Mouse (Mus musculus): ENCODE measurements around the gene Slc9a1. TPM values are rescaled to one million over a fixed set of nuclear protein-coding genes. Genes with fewer than 3 reads are reported as not detected.

Slc9a1 gene
- polyA plus RNA-seq, 1 experiment from 2014 or later: 6.8 TPM

DNA sequence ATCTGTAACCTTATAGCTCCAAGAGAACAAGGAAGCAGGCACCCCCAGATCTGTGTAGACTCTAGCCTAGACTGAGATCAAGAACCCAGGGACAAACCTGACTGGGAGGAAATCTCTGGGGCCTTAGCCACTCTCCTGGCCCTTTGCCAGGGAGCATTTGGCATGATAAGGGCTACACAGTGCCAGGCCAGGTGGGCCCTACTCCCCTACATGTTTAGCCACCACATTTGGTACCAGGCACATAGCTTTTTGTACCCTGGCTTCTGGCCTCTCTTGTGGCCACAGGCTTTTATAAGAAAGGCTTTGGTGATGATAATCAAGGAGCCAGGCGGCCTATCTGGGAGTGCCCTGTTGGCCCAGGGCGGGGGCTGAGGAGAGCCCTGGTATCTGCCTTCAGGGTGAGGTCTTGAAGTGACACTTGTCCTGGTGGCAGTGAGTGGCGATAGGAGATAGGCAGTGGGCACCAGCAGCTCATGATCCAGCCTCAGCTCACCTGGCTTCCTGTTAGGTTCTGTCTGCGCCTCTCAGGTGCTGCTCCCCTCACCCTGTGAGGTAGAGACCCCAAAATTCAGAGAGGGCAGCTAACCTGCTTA is 25.6 kb downstream of the Slc9a1 start:
- no peak overlapping the region for H3K4me2 ChIP-seq (replicated peaks)
- H3K27ac ChIP-seq: no peak overlapping the region
- no peaks in the 10 kb centered on the region for H3K9me3 ChIP-seq
- H3K9ac ChIP-seq (replicated peaks): no peak overlapping the region
- ATAC-seq: no peak
- no peak overlapping the region for H3K4me3 ChIP-seq (replicated peaks)
- H3K4me1 ChIP-seq (replicated peaks): peaks cover 47% of the 10 kb centered on the region
- H3K27me3 ChIP-seq: no peaks in the 10 kb centered on the region
- H3K36me3 ChIP-seq: no peaks in the 10 kb centered on the region
- 82% methylated on average over 4 of the region's 4 CpGs for WGBS

DNA sequence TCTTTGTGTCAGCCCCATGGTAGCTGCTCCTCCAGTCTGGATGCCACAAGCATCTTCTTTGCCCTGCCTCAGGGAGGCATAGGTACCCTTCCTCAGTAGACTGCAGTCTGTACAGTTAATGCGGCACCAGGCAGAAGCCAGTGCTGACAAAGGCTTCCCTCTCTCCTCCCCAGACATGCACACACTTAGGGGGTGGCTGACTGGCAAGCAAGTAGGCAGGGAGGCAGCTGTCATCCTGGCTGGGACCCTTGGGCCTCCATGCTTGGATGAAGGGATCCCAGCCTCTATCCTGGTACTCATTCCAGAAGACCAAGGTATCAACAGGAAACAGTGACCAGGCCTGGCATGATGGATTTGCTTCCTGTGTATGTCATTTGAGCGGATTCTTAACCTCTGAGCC is 26.6 kb downstream of the Slc9a1 start:
- peak; percentile 43; the same call in 1 of the 2 replicates for ATAC-seq
- H3K36me3 ChIP-seq: no peaks in the 10 kb centered on the region
- H3K9me3 ChIP-seq: no peaks in the 10 kb centered on the region
- no peak overlapping the region for H3K4me3 ChIP-seq (replicated peaks)
- 85% methylated on average over 2 of the region's 2 CpGs for WGBS
- peak overlapping the region; percentile 55 for H3K27ac ChIP-seq
- peaks cover 41% of the 10 kb centered on the region for H3K4me1 ChIP-seq (replicated peaks)
- no peak overlapping the region for H3K9ac ChIP-seq (replicated peaks)
- H3K27me3 ChIP-seq: no peaks in the 10 kb centered on the region
- no peak overlapping the region for H3K4me2 ChIP-seq (replicated peaks)

DNA sequence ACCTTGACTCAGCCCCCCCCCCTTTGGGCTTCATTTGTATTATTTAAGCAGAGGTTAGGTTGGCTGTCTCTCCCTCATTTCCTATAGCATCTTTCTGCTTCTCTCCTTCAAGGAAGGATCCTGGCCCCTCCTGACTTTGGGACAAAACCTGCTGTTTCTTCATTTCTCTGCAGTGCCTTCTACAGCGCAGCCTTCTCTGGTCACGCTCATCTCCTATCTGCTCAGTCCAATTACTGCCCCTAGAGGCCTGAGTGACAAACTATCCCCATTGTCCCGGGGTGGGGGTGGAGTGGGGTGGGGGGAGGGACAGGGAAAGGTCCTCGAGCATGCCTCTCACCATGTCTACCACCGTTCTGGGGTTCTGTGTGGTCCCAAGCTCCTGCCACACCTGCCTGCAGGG is 27.8 kb downstream of the Slc9a1 start:
- H3K4me2 ChIP-seq (replicated peaks): no peak overlapping the region
- H3K4me1 ChIP-seq (replicated peaks): peaks cover 34% of the 10 kb centered on the region
- no peaks in the 10 kb centered on the region for H3K9me3 ChIP-seq
- 33% methylated on average over 5 of the region's 5 CpGs for WGBS
- H3K9ac ChIP-seq (replicated peaks): no peak overlapping the region
- no peaks in the 10 kb centered on the region for H3K36me3 ChIP-seq
- ATAC-seq: no peak
- H3K27me3 ChIP-seq: no peaks in the 10 kb centered on the region
- H3K4me3 ChIP-seq (replicated peaks): no peak overlapping the region
- no peak overlapping the region for H3K27ac ChIP-seq

DNA sequence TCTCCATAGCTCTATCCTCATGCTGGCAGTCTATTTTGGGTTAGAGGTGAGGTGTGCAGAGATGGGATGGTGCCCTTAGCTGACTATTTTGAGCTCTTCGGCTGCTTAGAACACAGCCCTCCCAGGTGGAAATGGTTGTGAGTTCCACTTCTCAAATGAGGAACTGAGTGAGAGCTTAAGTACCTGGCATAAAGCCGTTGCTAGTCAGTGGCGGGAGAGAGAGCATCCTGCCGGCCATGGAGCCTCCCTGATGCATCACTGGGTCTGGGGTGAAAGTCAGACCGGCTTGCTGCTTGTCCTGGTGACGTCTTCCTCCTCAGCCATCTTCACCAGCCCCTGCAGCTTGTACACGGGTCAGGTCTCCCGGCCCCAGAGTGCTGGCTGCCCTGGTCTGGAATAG is 28.5 kb downstream of the Slc9a1 start:
- WGBS: 90% methylated on average over 8 of the region's 8 CpGs
- no peak overlapping the region for H3K4me2 ChIP-seq (replicated peaks)
- no peak overlapping the region for H3K4me3 ChIP-seq (replicated peaks)
- H3K9ac ChIP-seq (replicated peaks): no peak overlapping the region; the same call in 1 of the 2 replicates
- ATAC-seq: no peak
- H3K36me3 ChIP-seq: no peaks in the 10 kb centered on the region
- H3K9me3 ChIP-seq: no peaks in the 10 kb centered on the region
- peaks cover 34% of the 10 kb centered on the region for H3K4me1 ChIP-seq (replicated peaks)
- H3K27me3 ChIP-seq: no peaks in the 10 kb centered on the region
- no peak overlapping the region for H3K27ac ChIP-seq

DNA sequence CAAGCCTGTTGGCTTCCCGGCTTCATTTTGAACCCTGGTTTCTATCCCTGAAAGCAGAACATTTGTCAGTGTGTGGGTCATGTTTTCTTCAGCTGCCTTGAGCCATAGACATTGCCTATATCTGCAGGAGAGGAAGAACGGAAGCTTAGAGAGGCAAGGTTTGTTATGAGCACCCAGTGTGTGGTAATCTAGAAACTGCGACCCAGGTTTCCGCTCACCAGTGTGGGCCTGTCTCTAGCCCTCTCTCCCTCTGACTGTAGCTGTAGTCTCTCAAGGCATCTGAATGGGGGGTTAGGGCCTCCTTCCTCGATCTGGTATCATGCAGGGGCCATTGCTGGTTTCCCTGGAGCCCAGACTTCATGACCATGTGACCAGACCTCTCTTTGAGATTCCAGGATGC is 29.1 kb downstream of the Slc9a1 start:
- ATAC-seq: no peak
- Histone ChIP-seq H3K9me3 (no peaks in the 10 kb centered on the region), H3K4me3 (replicated peaks) (no peak overlapping the region), H3K27ac (no peak overlapping the region), H3K9ac (replicated peaks) (no peak overlapping the region), H3K36me3 (no peaks in the 10 kb centered on the region), H3K4me1 (replicated peaks) (peaks cover 34% of the 10 kb centered on the region), H3K27me3 (no peaks in the 10 kb centered on the region), H3K4me2 (replicated peaks) (no peak overlapping the region)
- 89% methylated on average over 5 of the region's 5 CpGs for WGBS

DNA sequence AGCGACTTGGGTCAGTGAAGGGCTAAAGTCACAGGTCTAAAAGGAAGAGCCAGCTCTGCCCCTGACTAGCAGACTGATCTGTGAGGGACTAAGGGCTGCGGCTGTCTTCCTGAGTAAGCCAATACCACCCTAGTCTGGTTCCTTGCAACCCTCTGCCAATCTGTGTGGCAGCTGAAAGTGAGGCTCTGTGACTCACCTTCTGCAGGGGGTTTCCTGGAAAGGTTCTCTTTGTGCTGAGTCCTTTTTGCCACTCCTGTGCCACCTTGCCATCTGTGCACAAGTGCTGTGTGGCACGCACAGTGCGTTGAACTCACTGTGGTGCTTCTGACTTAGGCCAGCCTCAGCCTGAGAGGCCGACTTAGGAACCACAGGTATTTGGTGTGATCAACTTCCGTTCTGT is 30.0 kb downstream of the Slc9a1 start:
- Histone ChIP-seq H3K9me3 (no peaks in the 10 kb centered on the region), H3K4me3 (replicated peaks) (no peak overlapping the region), H3K27ac (no peak overlapping the region), H3K4me1 (replicated peaks) (peaks cover 31% of the 10 kb centered on the region), H3K4me2 (replicated peaks) (no peak overlapping the region), H3K36me3 (no peaks in the 10 kb centered on the region), H3K27me3 (no peaks in the 10 kb centered on the region), H3K9ac (replicated peaks) (no peak overlapping the region)
- ATAC-seq: no peak
- 90% methylated on average over 6 of the region's 6 CpGs for WGBS

DNA sequence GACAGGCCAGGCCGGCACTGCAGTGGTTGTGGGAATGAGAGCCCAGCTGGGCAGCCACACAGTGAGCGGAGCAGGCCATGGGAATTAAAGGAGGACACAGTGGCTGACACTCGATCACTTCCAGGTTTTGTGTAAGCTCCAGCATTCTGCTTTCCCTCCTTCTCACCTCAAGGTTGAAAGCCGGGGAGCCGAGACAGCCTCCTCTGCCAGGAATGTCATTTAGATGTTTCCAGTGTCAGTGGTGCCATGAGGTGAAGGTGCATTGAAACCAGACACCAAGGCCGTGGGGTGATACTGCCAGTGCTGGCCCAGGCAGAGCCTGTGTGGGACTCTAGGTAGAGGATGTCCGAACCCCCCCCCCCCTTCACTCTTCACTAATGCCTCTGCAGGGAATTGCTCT is 30.6 kb downstream of the Slc9a1 start:
- no peak overlapping the region for H3K4me3 ChIP-seq (replicated peaks)
- 80% methylated on average over 7 of the region's 7 CpGs for WGBS
- H3K9ac ChIP-seq (replicated peaks): no peak overlapping the region
- no peaks in the 10 kb centered on the region for H3K36me3 ChIP-seq
- H3K4me1 ChIP-seq (replicated peaks): peaks cover 25% of the 10 kb centered on the region
- no peaks in the 10 kb centered on the region for H3K9me3 ChIP-seq
- no peaks in the 10 kb centered on the region for H3K27me3 ChIP-seq
- no peak for ATAC-seq
- no peak overlapping the region for H3K27ac ChIP-seq
- no peak overlapping the region for H3K4me2 ChIP-seq (replicated peaks)

DNA sequence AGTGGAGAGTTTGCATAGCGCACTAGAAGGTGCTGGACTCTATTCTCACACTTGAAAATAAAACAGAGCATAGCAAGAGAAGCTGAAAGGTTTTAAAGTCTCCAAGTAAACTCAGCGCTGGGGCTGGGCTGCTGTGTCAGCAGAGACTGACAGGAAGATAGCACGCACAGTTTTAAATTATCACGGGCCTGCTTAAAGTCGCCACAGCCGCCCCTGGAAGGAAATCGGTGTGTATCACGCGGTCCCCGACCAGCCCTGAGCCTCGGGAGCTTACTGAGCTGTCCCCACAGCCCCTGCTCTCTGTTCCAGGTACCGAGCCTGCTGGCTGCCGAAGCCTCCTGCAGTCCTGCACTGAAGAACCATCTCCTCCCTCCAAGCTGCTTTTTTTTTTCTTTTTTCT is 32.5 kb downstream of the Slc9a1 start:
- Histone ChIP-seq H3K27me3 (no peaks in the 10 kb centered on the region), H3K4me2 (replicated peaks) (no peak overlapping the region), H3K9ac (replicated peaks) (no peak overlapping the region), H3K4me1 (replicated peaks) (peaks cover 16% of the 10 kb centered on the region), H3K36me3 (no peaks in the 10 kb centered on the region), H3K4me3 (replicated peaks) (no peak overlapping the region), H3K9me3 (no peaks in the 10 kb centered on the region), H3K27ac (no peak overlapping the region)
- no peak for ATAC-seq
- 75% methylated on average over 13 of the region's 13 CpGs for WGBS

DNA sequence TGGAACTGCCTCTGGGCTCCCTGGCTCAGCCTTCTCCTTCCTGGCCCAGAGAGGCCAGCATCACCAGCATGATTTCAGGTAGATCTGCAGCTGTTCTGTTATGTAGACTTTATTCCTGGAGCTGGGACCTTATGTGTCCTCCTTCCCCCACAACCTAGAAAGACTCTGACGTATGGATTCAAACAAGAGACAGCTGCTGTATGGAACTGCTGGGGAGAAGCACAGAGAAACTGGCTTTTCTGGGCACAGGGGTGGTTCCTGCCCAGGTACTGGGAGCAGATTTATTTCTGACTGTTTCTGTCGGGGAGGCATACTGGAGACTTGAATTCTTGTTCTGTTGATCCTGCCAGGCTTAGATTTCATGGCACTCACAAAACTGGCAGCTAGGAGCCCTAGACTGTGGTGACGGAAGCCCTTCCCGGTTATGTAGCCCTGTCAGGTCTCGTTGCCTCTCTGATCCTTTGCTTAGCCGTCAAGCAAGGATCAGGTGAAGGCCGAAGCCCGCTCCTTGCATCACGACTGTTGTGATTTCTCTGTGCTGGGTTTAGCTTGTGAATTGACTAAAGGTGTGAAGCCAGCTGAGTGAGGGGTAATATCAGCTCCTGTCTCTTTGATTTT is 34.2 kb downstream of the Slc9a1 start:
- H3K9ac ChIP-seq (replicated peaks): no peak overlapping the region
- H3K4me3 ChIP-seq (replicated peaks): no peak overlapping the region
- H3K27ac ChIP-seq: no peak overlapping the region
- no peak for ATAC-seq
- no peaks in the 10 kb centered on the region for H3K9me3 ChIP-seq
- WGBS: 92% methylated on average over 9 of the region's 9 CpGs
- no peaks in the 10 kb centered on the region for H3K27me3 ChIP-seq
- H3K4me1 ChIP-seq (replicated peaks): peaks cover 20% of the 10 kb centered on the region
- no peaks in the 10 kb centered on the region for H3K36me3 ChIP-seq
- no peak overlapping the region for H3K4me2 ChIP-seq (replicated peaks)

DNA sequence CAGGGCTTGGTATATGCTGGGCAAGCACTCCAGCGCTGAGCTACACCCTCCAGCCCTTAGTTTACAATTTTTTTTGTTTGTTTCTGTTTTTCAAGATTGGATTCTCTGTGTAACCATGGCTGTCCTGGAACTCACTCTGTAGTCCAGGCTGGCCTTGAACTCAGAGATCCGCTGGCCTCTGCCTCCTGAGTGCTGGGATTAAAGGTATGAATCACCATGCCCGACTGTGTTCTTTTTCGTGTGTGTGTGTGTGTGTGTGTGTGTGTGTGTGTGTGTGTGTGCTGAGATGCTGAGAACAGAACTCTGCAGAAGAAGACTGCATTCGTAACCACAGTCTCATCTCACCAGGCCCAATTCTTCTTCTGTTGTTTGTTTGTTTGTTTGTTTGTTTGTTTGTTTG is 34.8 kb downstream of the Slc9a1 start:
- H3K9ac ChIP-seq (replicated peaks): no peak overlapping the region
- peaks cover 20% of the 10 kb centered on the region for H3K4me1 ChIP-seq (replicated peaks)
- no peaks in the 10 kb centered on the region for H3K27me3 ChIP-seq
- H3K27ac ChIP-seq: no peak overlapping the region
- 86% methylated on average over 5 of the region's 5 CpGs for WGBS
- no peak overlapping the region for H3K4me3 ChIP-seq (replicated peaks)
- no peak for ATAC-seq
- H3K9me3 ChIP-seq: no peaks in the 10 kb centered on the region
- no peaks in the 10 kb centered on the region for H3K36me3 ChIP-seq
- H3K4me2 ChIP-seq (replicated peaks): no peak overlapping the region

DNA sequence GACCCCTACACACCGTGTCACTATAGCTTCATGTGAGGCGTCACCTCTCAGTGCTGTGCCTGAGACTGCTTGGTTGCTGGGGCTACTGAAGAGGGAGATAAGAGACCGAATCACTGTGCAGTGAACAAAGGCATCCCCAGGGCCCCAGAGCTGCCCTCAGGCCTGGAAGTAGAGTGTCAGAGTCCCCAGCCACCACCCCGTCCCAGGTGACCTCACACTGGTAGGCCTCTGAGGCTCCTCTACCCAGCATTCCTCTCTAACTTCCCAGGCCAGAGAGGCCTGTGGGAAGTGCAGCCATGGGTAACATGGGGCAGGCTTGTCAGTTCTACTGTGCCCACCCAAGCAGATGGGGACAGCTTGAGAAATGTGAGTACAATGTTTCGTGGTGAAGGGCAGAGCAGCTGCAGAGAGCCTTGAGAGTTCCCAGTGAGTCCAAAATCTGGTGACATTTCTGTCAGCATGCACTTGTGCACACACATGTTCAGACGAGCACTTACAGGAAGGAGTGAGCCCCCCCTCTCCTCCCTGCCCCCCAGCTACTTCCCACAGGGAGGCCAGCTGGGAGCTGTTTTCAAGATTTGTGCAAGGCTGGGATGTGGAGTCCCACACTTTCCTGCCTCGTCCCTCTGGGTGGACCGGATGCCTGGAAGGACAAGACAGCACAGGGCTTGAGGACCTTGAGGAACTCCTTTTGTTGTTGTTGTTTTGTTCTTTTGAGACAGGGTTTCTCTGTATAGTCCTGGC is 37.0 kb downstream of the Slc9a1 start:
- Histone ChIP-seq H3K27ac (no peak overlapping the region), H3K36me3 (no peaks in the 10 kb centered on the region), H3K9ac (replicated peaks) (no peak overlapping the region), H3K4me2 (replicated peaks) (no peak overlapping the region), H3K27me3 (no peaks in the 10 kb centered on the region), H3K9me3 (no peaks in the 10 kb centered on the region), H3K4me1 (replicated peaks) (peaks cover 20% of the 10 kb centered on the region), H3K4me3 (replicated peaks) (no peak overlapping the region)
- WGBS: 75% methylated on average over 8 of the region's 8 CpGs
- no peak for ATAC-seq

DNA sequence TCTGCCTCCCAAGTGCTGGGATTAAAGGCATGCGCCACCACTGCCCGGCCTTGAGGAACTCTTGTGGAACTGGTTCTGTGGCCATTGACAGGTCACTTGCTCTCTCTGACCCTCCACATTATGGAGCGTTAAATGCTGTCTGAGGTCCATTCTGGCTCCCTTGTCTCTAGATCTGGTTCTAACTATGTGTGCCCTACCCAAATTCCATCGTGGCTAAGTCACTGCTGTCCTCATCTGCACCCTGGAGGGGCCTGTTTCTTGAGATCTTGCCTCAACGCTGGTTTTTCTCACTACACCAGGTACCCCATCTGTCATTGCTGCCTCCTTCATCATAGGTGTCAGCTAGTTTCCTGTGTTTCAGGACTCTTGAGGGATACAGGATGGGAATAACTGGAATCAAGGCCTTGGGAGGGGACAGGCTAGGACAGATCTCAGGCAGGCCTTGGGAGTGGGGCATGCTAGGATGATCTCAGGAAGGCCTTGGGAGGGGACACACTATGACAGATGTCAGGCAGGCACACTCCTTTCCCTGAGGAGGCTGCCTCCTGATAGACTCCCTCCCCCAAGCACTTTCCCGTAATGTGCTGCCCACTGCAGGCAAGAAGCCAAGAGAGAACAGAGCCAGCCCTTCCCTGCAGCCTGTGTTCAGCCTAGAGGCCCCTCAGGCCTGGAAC is 37.7 kb downstream of the Slc9a1 start:
- no peak overlapping the region for H3K9ac ChIP-seq (replicated peaks)
- no peak overlapping the region for H3K4me2 ChIP-seq (replicated peaks)
- no peaks in the 10 kb centered on the region for H3K9me3 ChIP-seq
- peak overlapping the region; percentile 56; the same call in 1 of the 2 replicates for H3K27ac ChIP-seq
- H3K27me3 ChIP-seq: no peaks in the 10 kb centered on the region
- no peak for ATAC-seq
- peaks cover 7% of the 10 kb centered on the region for H3K36me3 ChIP-seq
- no peak overlapping the region for H3K4me3 ChIP-seq (replicated peaks)
- 82% methylated on average over 6 of the region's 6 CpGs for WGBS
- peaks cover 20% of the 10 kb centered on the region for H3K4me1 ChIP-seq (replicated peaks)

Data from midbrain, embryonic 13.5 days (tissue).